Mouse (Mus musculus): Measurements from ENCODE around the gene Rnft2. TPM values are rescaled to one million over a fixed set of nuclear protein-coding genes. Genes with fewer than 3 reads are reported as not detected.

Rnft2 gene
- polyA plus RNA-seq, 1 experiment: 0.66 TPM

- TF ChIP-seq GATA1 (IDR thresholded peaks at IDR 0.05; ENCODE audit: low read length): no peak
Measured at GRCm38 (mm10) chr5:118142471-118142870, 102.4 kb downstream of the Rnft2 start.

Other genes with a start within 250 kb of the Rnft2 start
- not detected in 2 replicates for gene Tesc, start 217.4 kb downstream of the Rnft2 start, polyA plus RNA-seq (2012)
- gene Fbxw8, start 89.7 kb downstream of the Rnft2 start, polyA plus RNA-seq (2012): 36.0 and 39.1 TPM in 2 replicates
- gene Hrk, start 80.5 kb downstream of the Rnft2 start, polyA plus RNA-seq (2012): not detected in 2 replicates
- gene 2410131K14Rik, start 111 bp upstream of the Rnft2 start, polyA plus RNA-seq (2012): 1.1 and 1.3 TPM in 2 replicates